Mouse (Mus musculus): ENCODE data around the gene Hist1h3f. TPM values are rescaled to one million over a fixed set of nuclear protein-coding genes. Genes with fewer than 3 reads are reported as not detected.
"Not testable (repeated sequence)": the region's sequence is repeated elsewhere in the genome, so short reads cannot be mapped to it uniquely, and the experiment has no call there.

Gene Hist1h3f
- total and polyA plus RNA-seq, 2 experiments: 0.29 to 11.1 TPM

DNA sequence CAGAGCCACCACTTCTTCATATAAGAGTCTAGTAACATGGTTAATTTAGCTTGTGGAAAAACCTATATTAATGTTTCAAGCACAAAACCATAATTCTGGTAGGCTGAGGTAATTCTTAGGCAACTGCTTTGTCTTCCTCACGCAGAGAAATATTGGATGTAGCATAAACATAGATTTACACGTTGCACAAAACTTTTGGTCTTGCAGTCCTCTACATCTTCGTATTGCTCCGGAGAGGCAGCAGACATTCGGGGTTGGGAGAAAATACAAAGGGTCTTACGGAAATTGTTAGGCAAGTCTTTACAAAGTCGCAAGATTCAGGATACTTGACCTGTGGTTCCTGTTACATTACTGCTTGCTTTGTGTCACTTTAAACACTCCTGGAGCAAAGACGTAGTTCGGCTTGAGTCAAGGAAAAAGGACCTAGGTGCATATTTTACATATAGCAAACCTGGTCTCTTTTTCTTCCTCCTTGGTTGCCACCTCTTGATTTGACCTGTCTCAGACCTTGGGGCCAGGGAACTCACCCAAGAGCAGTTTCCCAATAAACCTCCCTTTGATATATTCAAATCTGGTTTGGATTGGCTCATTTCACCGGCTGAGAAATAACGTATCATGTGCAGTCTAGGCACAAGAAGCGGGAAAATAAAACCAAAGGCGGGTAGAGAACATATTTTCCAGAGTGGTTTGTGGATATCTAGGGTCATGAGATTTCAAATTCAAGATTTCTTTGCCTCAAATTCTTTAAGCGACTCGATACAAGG, 9.3 kb upstream of the Hist1h3f start:
- Histone ChIP-seq H3K4me3 (ENCODE audit: insufficient read depth, low read depth, low read length) (no peak overlapping the region), H3K4me1 (ENCODE audit: control insufficient read depth, insufficient read depth, low read length) (peaks cover 11% of the 10 kb centered on the region), H3K27ac (replicated peaks; ENCODE audit: insufficient read depth, low read depth, low read length) (no peak overlapping the region), H3K9ac (ENCODE audit: low read depth, low read length) (no peak overlapping the region), H3K79me2 (ENCODE audit: control insufficient read depth, insufficient read depth, low read length) (no peaks in the 10 kb centered on the region), H3K27me3 (ENCODE audit: control insufficient read depth, insufficient read depth, low read length) (no peaks in the 10 kb centered on the region), H3K36me3 (ENCODE audit: control insufficient read depth, insufficient read depth, low read length) (no peaks in the 10 kb centered on the region)
- TF ChIP-seq POLR2A (IDR thresholded peaks at IDR 0.05; ENCODE audit: extremely low read depth, insufficient read depth, low read length) (no peak), CTCF (IDR thresholded peaks at IDR 0.05; ENCODE audit: low read depth, low read length) (no peak)
- WGBS: 1% methylated on average over 15 of the region's 15 CpGs
- peak; percentile 87 for DNase-seq (ENCODE audit: extremely low read depth, low read depth, low spot score)

DNA sequence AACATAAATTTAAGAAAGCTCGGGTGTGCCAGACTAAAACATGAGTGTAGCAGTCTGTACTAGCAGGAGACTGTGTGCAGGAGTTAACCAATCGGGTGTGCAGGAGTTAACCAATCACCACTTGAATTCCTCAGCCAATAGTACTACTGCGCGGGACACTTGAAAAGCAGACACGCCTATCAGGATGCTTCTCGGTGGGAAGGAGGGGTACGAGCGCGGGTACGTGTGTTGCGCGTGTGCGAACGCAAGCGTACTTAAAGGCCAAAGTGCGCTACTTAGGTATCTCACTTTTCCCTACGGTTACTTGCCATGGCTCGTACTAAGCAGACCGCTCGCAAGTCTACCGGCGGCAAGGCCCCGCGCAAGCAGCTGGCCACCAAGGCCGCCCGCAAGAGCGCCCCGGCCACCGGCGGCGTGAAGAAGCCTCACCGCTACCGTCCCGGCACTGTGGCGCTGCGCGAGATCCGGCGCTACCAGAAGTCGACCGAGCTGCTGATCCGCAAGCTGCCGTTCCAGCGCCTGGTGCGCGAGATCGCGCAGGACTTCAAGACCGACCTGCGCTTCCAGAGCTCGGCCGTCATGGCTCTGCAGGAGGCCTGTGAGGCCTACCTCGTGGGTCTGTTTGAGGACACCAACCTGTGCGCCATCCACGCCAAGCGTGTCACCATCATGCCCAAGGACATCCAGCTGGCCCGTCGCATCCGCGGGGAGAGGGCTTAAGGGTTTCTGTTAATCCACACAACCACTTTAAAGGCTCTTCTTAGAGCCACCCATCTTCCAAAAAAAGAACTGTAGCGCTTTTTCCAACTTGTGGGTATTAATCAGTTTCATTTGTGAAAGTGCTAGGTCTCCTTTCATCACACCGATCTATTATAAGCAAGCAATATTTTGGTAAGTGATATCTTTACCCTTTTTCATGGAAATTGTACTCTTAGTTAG, 8.4 kb upstream of the Hist1h3f start, which contains the start of gene Hist1h3g:
Hist1h3g (plus strand) TSS at position 286 of the 939 bp plus-strand sequence.
- H3K27me3 ChIP-seq (ENCODE audit: control insufficient read depth, insufficient read depth, low read length); H3K27ac ChIP-seq (replicated peaks; ENCODE audit: insufficient read depth, low read depth, low read length); H3K36me3 ChIP-seq (ENCODE audit: control insufficient read depth, insufficient read depth, low read length); H3K9ac ChIP-seq (ENCODE audit: low read depth, low read length); H3K79me2 ChIP-seq (ENCODE audit: control insufficient read depth, insufficient read depth, low read length): not testable (repeated sequence)
- Histone ChIP-seq H3K4me1 (ENCODE audit: control insufficient read depth, insufficient read depth, low read length) (peaks cover 11% of the 10 kb centered on the region), H3K4me3 (ENCODE audit: insufficient read depth, low read depth, low read length) (peak within 1 kb of the TSS; percentile 48)
- WGBS: 2% methylated on average over 49 of the region's 62 CpGs
- DNase-seq (ENCODE audit: extremely low read depth, low read depth, low spot score): peak; percentile 89

DNA sequence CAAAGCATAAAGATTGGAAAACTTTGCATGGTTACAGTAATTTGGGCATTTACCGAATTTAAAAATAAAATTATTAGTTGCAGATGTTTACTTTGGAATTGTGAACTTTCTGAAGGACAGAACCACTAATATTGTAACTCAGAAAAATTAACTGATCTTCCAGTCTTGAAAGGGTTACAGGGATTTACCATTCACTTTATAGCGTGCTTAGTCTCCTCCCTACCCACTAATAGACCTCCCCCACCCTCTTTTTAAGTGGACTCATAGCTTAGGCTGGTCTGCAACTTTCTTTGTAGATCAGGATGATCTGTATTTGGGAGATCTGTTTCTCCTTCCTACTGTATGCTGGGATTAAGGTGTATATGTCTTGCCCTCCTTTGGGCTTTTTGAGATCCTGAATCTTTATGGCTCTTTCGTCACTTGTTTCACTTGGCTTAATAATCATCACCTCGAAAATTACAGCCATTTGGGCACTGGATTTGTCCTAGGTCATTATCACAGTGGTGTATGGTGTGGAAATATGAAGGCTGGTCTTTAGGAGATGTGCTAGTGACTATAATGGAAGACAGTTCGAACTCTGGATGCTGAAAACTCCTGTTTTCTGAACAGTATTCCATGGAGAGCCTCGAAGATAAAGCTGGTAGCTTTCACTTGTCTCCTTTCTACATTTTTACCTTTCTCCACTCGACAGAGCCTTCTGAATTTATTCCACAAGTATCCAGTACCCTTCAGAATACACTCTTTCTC, 7.6 kb upstream of the Hist1h3f start:
- TF ChIP-seq POLR2A (IDR thresholded peaks at IDR 0.05; ENCODE audit: extremely low read depth, insufficient read depth, low read length) (no peak), CTCF (IDR thresholded peaks at IDR 0.05; ENCODE audit: low read depth, low read length) (no peak)
- no peak for DNase-seq (ENCODE audit: extremely low read depth, low read depth, low spot score)
- Histone ChIP-seq H3K27ac (replicated peaks; ENCODE audit: insufficient read depth, low read depth, low read length) (no peak overlapping the region), H3K79me2 (ENCODE audit: control insufficient read depth, insufficient read depth, low read length) (no peaks in the 10 kb centered on the region), H3K36me3 (ENCODE audit: control insufficient read depth, insufficient read depth, low read length) (no peaks in the 10 kb centered on the region), H3K27me3 (ENCODE audit: control insufficient read depth, insufficient read depth, low read length) (no peaks in the 10 kb centered on the region), H3K9ac (ENCODE audit: low read depth, low read length) (no peak overlapping the region), H3K4me1 (ENCODE audit: control insufficient read depth, insufficient read depth, low read length) (peaks cover 11% of the 10 kb centered on the region), H3K4me3 (ENCODE audit: insufficient read depth, low read depth, low read length) (no peak overlapping the region)
- 32% methylated on average over 7 of the region's 7 CpGs for WGBS

DNA sequence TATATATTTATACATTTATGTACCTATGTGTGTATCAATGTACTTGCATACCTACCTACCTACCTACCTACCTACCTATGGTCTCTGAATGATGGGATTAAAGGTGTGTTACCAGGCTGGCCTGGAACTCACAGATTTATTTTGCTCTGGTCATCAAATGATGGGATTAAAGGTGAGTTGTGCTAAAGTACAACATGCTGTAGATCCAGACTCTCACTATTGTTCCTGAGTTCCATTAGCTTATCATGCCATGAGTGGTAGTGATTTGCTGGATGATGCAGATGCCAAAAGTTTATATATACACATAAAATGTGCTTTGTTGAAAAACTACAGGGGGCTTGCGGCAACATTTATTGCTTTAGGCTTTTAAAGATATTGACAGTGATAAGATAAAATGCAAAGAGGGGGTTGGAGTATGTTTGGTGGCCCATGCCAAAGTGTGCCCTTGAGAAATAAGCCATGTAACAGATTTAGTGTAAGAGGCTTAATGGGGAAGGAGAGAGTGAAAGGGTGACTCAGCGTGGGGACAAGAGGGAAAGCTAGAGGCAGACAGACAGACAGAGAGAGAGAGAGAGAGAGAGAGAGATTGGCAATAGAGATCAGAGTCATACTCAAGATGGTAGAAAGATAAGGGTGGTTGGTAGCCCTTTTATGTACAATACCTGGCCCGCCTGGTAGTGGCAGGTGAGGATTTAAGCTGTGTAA, 6.7 kb upstream of the Hist1h3f start:
- Histone ChIP-seq H3K36me3 (ENCODE audit: control insufficient read depth, insufficient read depth, low read length) (no peaks in the 10 kb centered on the region), H3K4me1 (ENCODE audit: control insufficient read depth, insufficient read depth, low read length) (peaks cover 11% of the 10 kb centered on the region), H3K79me2 (ENCODE audit: control insufficient read depth, insufficient read depth, low read length) (no peaks in the 10 kb centered on the region), H3K27me3 (ENCODE audit: control insufficient read depth, insufficient read depth, low read length) (no peaks in the 10 kb centered on the region), H3K9ac (ENCODE audit: low read depth, low read length) (no peak overlapping the region), H3K4me3 (ENCODE audit: insufficient read depth, low read depth, low read length) (no peak overlapping the region), H3K27ac (replicated peaks; ENCODE audit: insufficient read depth, low read depth, low read length) (no peak overlapping the region)
- TF ChIP-seq POLR2A (IDR thresholded peaks at IDR 0.05; ENCODE audit: extremely low read depth, insufficient read depth, low read length) (no peak), CTCF (IDR thresholded peaks at IDR 0.05; ENCODE audit: low read depth, low read length) (no peak)
- no peak for DNase-seq (ENCODE audit: extremely low read depth, low read depth, low spot score)
- 89% methylated on average over 3 of the region's 3 CpGs for WGBS

DNA sequence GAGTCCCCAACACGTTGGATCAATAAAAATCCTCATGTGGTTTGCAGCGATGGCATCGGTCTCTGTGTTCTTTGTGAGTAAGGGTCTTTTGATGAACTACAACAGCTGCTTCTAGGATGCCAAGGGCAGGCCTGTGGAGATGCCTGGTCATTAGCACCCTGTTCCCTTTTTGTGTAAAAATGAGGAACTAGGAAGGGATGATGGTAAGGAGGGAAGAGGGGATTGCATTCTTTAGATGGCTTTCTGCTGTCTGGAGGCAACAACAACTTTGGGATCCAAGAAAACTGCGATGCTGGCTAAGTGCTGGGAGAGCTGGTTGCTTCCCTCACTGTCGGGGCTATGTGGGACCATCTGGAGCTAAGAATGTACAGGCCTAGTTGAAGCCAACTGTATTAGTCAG, 5.6 kb upstream of the Hist1h3f start:
- no peak overlapping the region for H3K4me3 ChIP-seq (ENCODE audit: insufficient read depth, low read depth, low read length)
- no peaks in the 10 kb centered on the region for H3K27me3 ChIP-seq (ENCODE audit: control insufficient read depth, insufficient read depth, low read length)
- H3K4me1 ChIP-seq (ENCODE audit: control insufficient read depth, insufficient read depth, low read length): peaks cover 5% of the 10 kb centered on the region
- WGBS: 76% methylated on average over 5 of the region's 5 CpGs
- no peaks in the 10 kb centered on the region for H3K36me3 ChIP-seq (ENCODE audit: control insufficient read depth, insufficient read depth, low read length)
- DNase-seq (ENCODE audit: extremely low read depth, low read depth, low spot score): no peak
- H3K27ac ChIP-seq (replicated peaks; ENCODE audit: insufficient read depth, low read depth, low read length): no peak overlapping the region
- H3K9ac ChIP-seq (ENCODE audit: low read depth, low read length): no peak overlapping the region
- no peaks in the 10 kb centered on the region for H3K79me2 ChIP-seq (ENCODE audit: control insufficient read depth, insufficient read depth, low read length)
- TF ChIP-seq CTCF (IDR thresholded peaks at IDR 0.05; ENCODE audit: low read depth, low read length): no peak
- no peak for TF ChIP-seq POLR2A (IDR thresholded peaks at IDR 0.05; ENCODE audit: extremely low read depth, insufficient read depth, low read length)

DNA sequence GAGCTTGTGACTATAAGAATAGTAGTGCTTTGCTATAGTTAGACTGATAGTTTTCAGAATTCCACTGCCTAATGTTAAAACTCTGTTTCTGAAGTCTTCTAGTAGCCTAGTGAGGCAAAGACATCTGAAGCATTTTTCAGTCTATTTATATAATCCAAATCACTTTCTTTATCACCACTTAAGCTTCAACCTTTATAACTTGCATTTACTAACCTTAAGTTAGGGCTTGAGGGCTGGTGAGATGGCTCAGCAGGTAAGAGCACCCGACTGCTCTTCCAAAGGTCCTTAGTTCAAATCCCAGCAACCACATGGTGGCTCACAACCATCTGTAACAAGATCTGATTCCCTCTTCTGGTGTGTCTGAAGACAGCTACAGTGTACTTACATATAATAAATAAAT, 4.0 kb upstream of the Hist1h3f start:
- not testable (repeated sequence) for H3K27me3 ChIP-seq (ENCODE audit: control insufficient read depth, insufficient read depth, low read length); H3K36me3 ChIP-seq (ENCODE audit: control insufficient read depth, insufficient read depth, low read length); H3K27ac ChIP-seq (replicated peaks; ENCODE audit: insufficient read depth, low read depth, low read length); H3K9ac ChIP-seq (ENCODE audit: low read depth, low read length); DNase-seq (ENCODE audit: extremely low read depth, low read depth, low spot score); H3K4me3 ChIP-seq (ENCODE audit: insufficient read depth, low read depth, low read length); H3K4me1 ChIP-seq (ENCODE audit: control insufficient read depth, insufficient read depth, low read length); H3K79me2 ChIP-seq (ENCODE audit: control insufficient read depth, insufficient read depth, low read length)
- WGBS: 93% methylated on average over 1 of the region's 1 CpGs

Data from liver, adult 2 months (tissue).